Mouse (Mus musculus): Measurements from ENCODE around the gene Trim44. TPM values are rescaled to one million over a fixed set of nuclear protein-coding genes. Genes with fewer than 3 reads are reported as not detected.

Gene Trim44
- polyA plus RNA-seq, 1 experiment from 2014 or later, result 71.7 TPM

GRCm38 (mm10) chr2:102399864-102400604 lies 7.6 kb downstream of the Trim44 start:
- Histone ChIP-seq H3K36me3 (ENCODE audit: control insufficient read depth, insufficient read depth, low read length) (no peaks in the 10 kb centered on the region), H3K4me2 (ENCODE audit: low read length) (peak overlapping the region; percentile 88), H3K27me3 (ENCODE audit: control insufficient read depth, insufficient read depth, low read length) (no peaks in the 10 kb centered on the region), H3K27ac (replicated peaks; ENCODE audit: low read depth, low read length) (peak overlapping the region; percentile 95), H3K4me1 (ENCODE audit: control insufficient read depth, insufficient read depth, low read length) (peaks cover 20% of the 10 kb centered on the region), H3K9ac (replicated peaks; ENCODE audit: low read length) (peak overlapping the region; percentile 91), H3K4me3 (replicated peaks; ENCODE audit: low read depth, low read length) (peak overlapping the region; percentile 73), H3K9me3 (ENCODE audit: control insufficient read depth, low read length) (no peaks in the 10 kb centered on the region)
- DNase-seq (peak; percentile 9), ATAC-seq (ENCODE audit: low FRiP score, low TSS enrichment) (no peak; the same call in 1 of the 2 replicates)
- WGBS, result 39% methylated on average over 48 of the region's 48 CpGs

- Histone ChIP-seq H3K4me1 (ENCODE audit: control insufficient read depth, insufficient read depth, low read length) (peaks cover 17% of the 10 kb centered on the region), H3K36me3 (ENCODE audit: control insufficient read depth, insufficient read depth, low read length) (no peaks in the 10 kb centered on the region), H3K4me3 (replicated peaks; ENCODE audit: low read depth, low read length) (no peak overlapping the region), H3K4me2 (ENCODE audit: low read length) (no peak overlapping the region), H3K9me3 (ENCODE audit: control insufficient read depth, low read length) (no peaks in the 10 kb centered on the region), H3K27me3 (ENCODE audit: control insufficient read depth, insufficient read depth, low read length) (no peaks in the 10 kb centered on the region), H3K9ac (replicated peaks; ENCODE audit: low read length) (no peak overlapping the region), H3K27ac (replicated peaks; ENCODE audit: low read depth, low read length) (no peak overlapping the region)
- DNase-seq, result no peak
- no peak for ATAC-seq (ENCODE audit: low FRiP score, low TSS enrichment)
- 90% methylated on average over 1 of the region's 1 CpGs for WGBS
Observed at GRCm38 (mm10) chr2:102396493-102396892, 11.1 kb downstream of the Trim44 start.

GRCm38 (mm10) chr2:102393457-102393856 lies 14.2 kb downstream of the Trim44 start:
- Histone ChIP-seq H3K27ac (replicated peaks; ENCODE audit: low read depth, low read length) (no peak overlapping the region), H3K9me3 (ENCODE audit: control insufficient read depth, low read length) (no peaks in the 10 kb centered on the region), H3K27me3 (ENCODE audit: control insufficient read depth, insufficient read depth, low read length) (no peaks in the 10 kb centered on the region), H3K36me3 (ENCODE audit: control insufficient read depth, insufficient read depth, low read length) (no peaks in the 10 kb centered on the region), H3K9ac (replicated peaks; ENCODE audit: low read length) (no peak overlapping the region), H3K4me3 (replicated peaks; ENCODE audit: low read depth, low read length) (no peak overlapping the region), H3K4me1 (ENCODE audit: control insufficient read depth, insufficient read depth, low read length) (0 out of 2 replicates have a peak, but pooled peaks cover 1% of the 10 kb centered on the region), H3K4me2 (ENCODE audit: low read length) (no peak overlapping the region)
- WGBS, result 100% methylated on average over 1 of the region's 1 CpGs
- no peak for DNase-seq
- no peak for ATAC-seq (ENCODE audit: low FRiP score, low TSS enrichment)

GRCm38 (mm10) chr2:102385328-102385902 lies 22.2 kb downstream of the Trim44 start:
- no peaks in the 10 kb centered on the region for H3K27me3 ChIP-seq (ENCODE audit: control insufficient read depth, insufficient read depth, low read length)
- peaks cover 11% of the 10 kb centered on the region for H3K4me1 ChIP-seq (ENCODE audit: control insufficient read depth, insufficient read depth, low read length)
- no peak for DNase-seq
- no peak overlapping the region for H3K4me3 ChIP-seq (replicated peaks; ENCODE audit: low read depth, low read length)
- H3K4me2 ChIP-seq (ENCODE audit: low read length), result no peak overlapping the region
- no peak overlapping the region for H3K27ac ChIP-seq (replicated peaks; ENCODE audit: low read depth, low read length)
- H3K9me3 ChIP-seq (ENCODE audit: control insufficient read depth, low read length), result no peaks in the 10 kb centered on the region
- no peak for ATAC-seq (ENCODE audit: low FRiP score, low TSS enrichment)
- H3K9ac ChIP-seq (replicated peaks; ENCODE audit: low read length), result no peak overlapping the region
- H3K36me3 ChIP-seq (ENCODE audit: control insufficient read depth, insufficient read depth, low read length), result no peaks in the 10 kb centered on the region

- no peak overlapping the region for H3K4me2 ChIP-seq (ENCODE audit: low read length)
- H3K27me3 ChIP-seq (ENCODE audit: control insufficient read depth, insufficient read depth, low read length), result no peaks in the 10 kb centered on the region
- no peaks in the 10 kb centered on the region for H3K36me3 ChIP-seq (ENCODE audit: control insufficient read depth, insufficient read depth, low read length)
- no peaks in the 10 kb centered on the region for H3K9me3 ChIP-seq (ENCODE audit: control insufficient read depth, low read length)
- DNase-seq (no peak), ATAC-seq (ENCODE audit: low FRiP score, low TSS enrichment) (no peak)
- peaks cover 11% of the 10 kb centered on the region for H3K4me1 ChIP-seq (ENCODE audit: control insufficient read depth, insufficient read depth, low read length)
- 64% methylated on average over 1 of the region's 1 CpGs for WGBS
- H3K27ac ChIP-seq (replicated peaks; ENCODE audit: low read depth, low read length), result no peak overlapping the region
- H3K4me3 ChIP-seq (replicated peaks; ENCODE audit: low read depth, low read length), result no peak overlapping the region
- H3K9ac ChIP-seq (replicated peaks; ENCODE audit: low read length), result no peak overlapping the region
Observed at GRCm38 (mm10) chr2:102384496-102384895, 23.1 kb downstream of the Trim44 start.

GRCm38 (mm10) chr2:102384057-102384456 lies 23.6 kb downstream of the Trim44 start:
- no peak for ATAC-seq (ENCODE audit: low FRiP score, low TSS enrichment)
- Histone ChIP-seq H3K4me3 (replicated peaks; ENCODE audit: low read depth, low read length) (no peak overlapping the region), H3K27ac (replicated peaks; ENCODE audit: low read depth, low read length) (no peak overlapping the region), H3K36me3 (ENCODE audit: control insufficient read depth, insufficient read depth, low read length) (no peaks in the 10 kb centered on the region), H3K9me3 (ENCODE audit: control insufficient read depth, low read length) (no peaks in the 10 kb centered on the region), H3K9ac (replicated peaks; ENCODE audit: low read length) (no peak overlapping the region), H3K27me3 (ENCODE audit: control insufficient read depth, insufficient read depth, low read length) (no peaks in the 10 kb centered on the region), H3K4me1 (ENCODE audit: control insufficient read depth, insufficient read depth, low read length) (peaks cover 11% of the 10 kb centered on the region), H3K4me2 (ENCODE audit: low read length) (no peak overlapping the region)
- WGBS, result 47% methylated on average over 2 of the region's 2 CpGs
- no peak for DNase-seq

- DNase-seq (no peak), ATAC-seq (ENCODE audit: low FRiP score, low TSS enrichment) (no peak)
- 0 out of 2 replicates have a peak overlapping the region, but pooled peaks have one; percentile 5 for H3K9ac ChIP-seq (replicated peaks; ENCODE audit: low read length)
- no peak overlapping the region for H3K4me3 ChIP-seq (replicated peaks; ENCODE audit: low read depth, low read length)
- no peaks in the 10 kb centered on the region for H3K9me3 ChIP-seq (ENCODE audit: control insufficient read depth, low read length)
- WGBS, result 41% methylated on average over 3 of the region's 3 CpGs
- peaks cover 11% of the 10 kb centered on the region for H3K4me1 ChIP-seq (ENCODE audit: control insufficient read depth, insufficient read depth, low read length)
- no peaks in the 10 kb centered on the region for H3K27me3 ChIP-seq (ENCODE audit: control insufficient read depth, insufficient read depth, low read length)
- peak overlapping the region; percentile 14; the same call in 1 of the 2 replicates for H3K27ac ChIP-seq (replicated peaks; ENCODE audit: low read depth, low read length)
- no peak overlapping the region for H3K4me2 ChIP-seq (ENCODE audit: low read length)
- no peaks in the 10 kb centered on the region for H3K36me3 ChIP-seq (ENCODE audit: control insufficient read depth, insufficient read depth, low read length)
Observed at GRCm38 (mm10) chr2:102383069-102383834, 24.4 kb downstream of the Trim44 start.

GRCm38 (mm10) chr2:102382519-102382918 lies 25.1 kb downstream of the Trim44 start:
- Histone ChIP-seq H3K36me3 (ENCODE audit: control insufficient read depth, insufficient read depth, low read length) (no peaks in the 10 kb centered on the region), H3K4me3 (replicated peaks; ENCODE audit: low read depth, low read length) (no peak overlapping the region), H3K4me2 (ENCODE audit: low read length) (no peak overlapping the region), H3K9ac (replicated peaks; ENCODE audit: low read length) (no peak overlapping the region), H3K27me3 (ENCODE audit: control insufficient read depth, insufficient read depth, low read length) (no peaks in the 10 kb centered on the region), H3K4me1 (ENCODE audit: control insufficient read depth, insufficient read depth, low read length) (peaks cover 11% of the 10 kb centered on the region), H3K9me3 (ENCODE audit: control insufficient read depth, low read length) (no peaks in the 10 kb centered on the region), H3K27ac (replicated peaks; ENCODE audit: low read depth, low read length) (no peak overlapping the region)
- ATAC-seq (ENCODE audit: low FRiP score, low TSS enrichment), result no peak
- no peak for DNase-seq
- 79% methylated on average over 3 of the region's 3 CpGs for WGBS

All from midbrain, embryonic 14.5 days (tissue).